Mouse (Mus musculus) adrenal gland, adult 8-10 months (tissue): ENCODE data around the gene Pgr. TPM values are rescaled to one million over a fixed set of nuclear protein-coding genes. Genes with fewer than 3 reads are reported as not detected.

Experiments
- DNase-seq: peaks from one replicate; pipeline ENCODE4 v3.0.0; 2022
- total RNA-seq, 4 experiments: library from RNA; stranded (reverse); gene quantifications; 2 replicates each; pipeline ENCODE4 v1.2.4; 2022

Gene Pgr
- total RNA-seq: 1 to 10 TPM in 1 of 4 experiments, under 1 TPM in 3; 0.31 to 1.0 (median 0.56) TPM

DNA sequence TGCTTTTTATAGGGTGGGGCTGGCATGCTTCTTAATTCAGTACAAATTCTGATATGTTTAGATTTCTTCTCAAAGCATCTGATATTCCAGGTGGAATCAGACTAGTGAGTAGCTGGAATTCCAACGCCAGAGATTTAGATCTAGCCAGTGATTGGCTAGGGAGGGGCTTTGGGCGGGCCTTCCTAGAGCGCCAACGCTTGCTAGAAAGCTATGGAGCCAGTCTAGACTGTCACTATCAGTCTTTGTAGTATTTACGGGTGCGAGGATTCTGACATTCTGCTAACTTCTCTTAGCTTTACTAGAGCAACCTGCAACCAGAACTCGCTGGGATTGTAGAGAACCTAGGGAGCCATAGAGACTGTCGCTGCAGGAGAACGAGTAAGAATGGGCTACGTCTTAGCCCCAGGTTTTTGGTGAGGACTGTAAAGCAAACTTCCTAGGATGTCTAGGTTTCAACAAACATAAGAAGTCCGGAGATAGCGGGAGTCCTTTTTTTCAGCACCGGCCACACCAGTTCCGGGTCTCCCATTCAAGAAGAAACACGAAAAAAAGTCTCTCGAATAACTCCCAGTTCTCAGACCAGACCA is at the start of gene Pgr:
TSS of gene Pgr (plus strand) at position 218 of the 587 bp plus-strand sequence.
- peak; percentile 1 for DNase-seq

GRCm38 (mm10) chr9:8857455-8857854 is 42.2 kb upstream of the Pgr start:
- DNase-seq: no peak

- DNase-seq: no peak
These were observed 31.1 kb upstream of the Pgr start for GRCm38 (mm10) chr9:8868511-8868910.

GRCm38 (mm10) chr9:8895205-8895604 is 4.4 kb upstream of the Pgr start:
- DNase-seq: no peak

DNA sequence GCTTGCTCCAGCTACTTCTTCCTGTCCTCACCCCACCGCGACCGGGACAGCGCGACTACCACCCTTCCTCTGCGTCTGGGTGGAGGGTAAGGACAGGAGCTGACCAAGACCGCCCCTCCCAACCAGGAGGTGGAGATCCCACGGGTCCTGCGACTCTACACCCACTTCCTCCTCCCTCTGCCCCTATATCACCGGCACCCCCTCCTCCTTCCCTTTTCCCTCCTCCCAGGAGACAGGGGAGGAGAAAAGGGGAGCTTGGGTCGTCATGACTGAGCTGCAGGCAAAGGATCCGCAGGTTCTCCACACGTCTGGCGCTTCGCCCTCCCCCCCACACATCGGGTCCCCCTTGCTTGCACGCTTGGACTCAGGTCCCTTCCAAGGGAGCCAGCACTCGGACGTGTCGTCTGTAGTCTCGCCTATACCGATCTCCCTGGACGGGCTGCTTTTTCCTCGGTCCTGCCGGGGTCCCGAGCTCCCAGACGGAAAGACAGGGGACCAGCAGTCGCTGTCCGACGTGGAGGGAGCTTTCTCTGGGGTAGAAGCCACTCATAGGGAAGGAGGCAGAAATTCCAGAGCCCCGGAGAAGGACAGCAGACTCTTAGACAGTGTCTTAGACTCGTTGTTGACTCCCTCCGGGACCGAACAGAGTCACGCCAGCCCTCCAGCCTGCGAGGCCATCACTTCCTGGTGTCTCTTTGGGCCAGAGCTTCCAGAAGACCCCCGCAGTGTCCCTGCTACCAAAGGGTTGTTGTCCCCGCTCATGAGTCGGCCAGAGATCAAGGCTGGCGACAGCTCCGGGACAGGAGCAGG is 775 bp downstream of the Pgr start:
- DNase-seq: peak; percentile 5

- no peak for DNase-seq
These were observed 1.5 kb downstream of the Pgr start for GRCm38 (mm10) chr9:8901013-8901646.

- no peak for DNase-seq
These were observed 2.1 kb downstream of the Pgr start for GRCm38 (mm10) chr9:8901647-8902131.

DNA sequence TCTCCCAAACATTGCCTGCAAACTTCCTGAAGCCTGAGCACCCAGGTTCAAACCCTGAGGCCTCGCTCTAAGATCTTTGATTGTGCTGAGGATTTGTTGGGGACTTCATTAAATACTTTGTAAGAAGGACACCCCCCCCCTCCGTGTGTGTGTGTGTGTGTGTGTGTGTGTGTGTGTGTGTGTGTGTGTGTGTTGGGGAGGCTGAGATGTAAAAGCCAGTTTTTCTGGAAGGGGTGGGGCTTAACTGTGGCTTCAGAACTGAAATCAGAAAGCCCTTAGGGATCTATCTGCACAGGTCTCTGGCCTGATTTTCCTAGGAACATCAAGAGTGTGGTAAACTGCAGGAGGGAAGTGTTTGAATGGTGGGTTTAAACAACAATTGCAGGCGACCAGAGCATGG is 2.6 kb downstream of the Pgr start:
- no peak for DNase-seq

DNA sequence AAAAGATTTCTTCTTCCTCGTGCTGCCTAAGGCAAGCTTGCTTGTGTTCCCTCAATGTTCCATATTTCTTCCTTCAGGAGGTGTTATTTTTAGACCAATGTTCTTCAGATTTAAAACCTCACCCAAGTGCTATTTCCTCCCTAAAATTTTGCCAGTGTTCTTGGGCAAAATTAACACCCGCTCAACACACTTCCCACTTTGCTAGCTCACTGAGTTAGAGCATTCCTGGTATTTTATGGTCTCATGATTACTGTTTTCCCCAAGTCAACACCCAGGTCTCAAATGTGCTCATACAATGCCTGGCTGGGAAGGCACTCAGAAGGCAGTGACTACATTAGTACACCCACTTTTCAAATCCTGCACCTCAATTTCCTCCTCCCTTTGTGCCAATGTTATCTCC is 27.9 kb downstream of the Pgr start:
- DNase-seq: no peak

GRCm38 (mm10) chr9:8937753-8938152 is 38.1 kb downstream of the Pgr start:
- no peak for DNase-seq

- DNase-seq: no peak
These were observed 53.7 kb downstream of the Pgr start for GRCm38 (mm10) chr9:8953306-8953705.

GRCm38 (mm10) chr9:8964512-8965133 is 65.0 kb downstream of the Pgr start:
- DNase-seq: peak; percentile 20

DNA sequence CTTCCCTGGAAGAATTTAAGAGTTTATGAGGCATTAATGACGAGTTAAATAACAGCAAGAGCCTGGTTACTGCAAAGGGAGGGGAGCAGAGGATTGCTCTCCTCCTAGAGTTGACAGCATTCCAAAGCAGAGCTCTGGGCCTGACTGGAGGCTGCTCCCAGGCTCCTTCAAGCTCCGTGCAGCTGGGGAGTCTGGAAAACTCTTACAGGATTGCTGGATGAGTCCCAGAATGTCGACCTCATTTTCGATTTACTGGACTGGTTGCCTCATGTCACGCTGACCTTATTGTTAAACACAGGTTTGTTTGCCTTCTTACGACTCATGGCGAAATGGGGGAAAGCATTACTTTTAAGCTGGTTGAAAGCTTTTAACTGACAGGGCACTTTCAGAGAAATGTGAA is 70.6 kb downstream of the Pgr start:
- no peak for DNase-seq

DNA sequence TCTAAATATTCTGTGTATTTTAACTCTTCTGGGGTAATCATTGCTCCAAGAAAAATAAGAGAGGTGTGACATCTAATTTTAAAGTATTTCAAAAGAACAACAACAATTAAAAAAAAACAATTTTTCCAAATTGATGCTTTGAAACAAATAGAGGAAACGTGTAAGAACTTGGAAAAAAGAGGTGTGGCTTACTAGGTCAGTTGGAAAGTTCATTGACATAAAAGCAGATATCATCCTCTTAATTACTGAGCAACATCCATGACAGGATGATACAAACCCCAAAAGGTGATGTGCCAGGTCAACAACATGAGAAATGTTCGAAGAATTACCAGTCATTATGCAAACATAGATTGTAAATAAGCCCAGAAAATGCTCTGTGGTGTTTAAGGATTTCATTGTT is 71.9 kb downstream of the Pgr start, which contains the start of gene Gm16485:
TSS of gene Gm16485 (plus strand) at position 301 of the 400 bp plus-strand sequence.
- no peak for DNase-seq

- DNase-seq: no peak
These were observed 78.1 kb downstream of the Pgr start for GRCm38 (mm10) chr9:8977775-8978174.

DNA sequence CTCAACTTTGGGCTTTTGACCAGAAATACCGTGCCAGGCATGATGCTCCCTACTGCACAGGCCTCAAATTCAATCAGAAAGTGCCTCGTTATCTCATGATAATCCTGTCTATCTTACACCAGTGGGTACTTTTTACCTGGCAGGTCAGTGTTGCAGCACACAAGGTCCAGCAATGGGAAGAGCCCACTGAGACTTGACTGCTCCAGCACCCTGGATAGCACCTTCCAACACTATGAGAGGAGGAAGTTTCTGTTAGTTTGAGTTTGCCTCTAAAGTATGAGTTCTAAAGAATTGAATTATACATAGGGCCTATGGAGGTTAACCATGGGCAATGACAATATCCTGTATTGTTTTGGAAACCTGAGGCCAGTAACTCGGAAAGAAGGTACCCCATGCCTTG is 82.7 kb downstream of the Pgr start:
- DNase-seq: no peak

DNA sequence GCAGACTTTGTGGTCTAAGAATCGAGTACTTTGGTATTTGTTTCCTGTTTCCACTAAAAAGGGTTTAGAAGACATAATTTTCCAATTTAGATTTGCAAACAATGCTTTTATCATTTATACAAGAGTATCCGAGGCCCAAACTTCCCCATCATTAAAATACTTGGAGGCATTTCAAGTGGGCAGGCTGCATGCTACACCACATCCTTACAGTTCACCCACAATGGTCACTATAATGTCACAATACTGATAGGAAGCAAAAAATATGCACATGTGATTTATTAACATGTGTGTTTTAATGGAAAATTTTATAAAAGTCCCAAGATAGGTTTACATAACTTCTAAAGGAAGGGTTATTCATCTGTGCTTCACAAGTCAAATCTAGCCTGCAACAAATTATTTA is 96.9 kb downstream of the Pgr start:
- DNase-seq: no peak

DNA sequence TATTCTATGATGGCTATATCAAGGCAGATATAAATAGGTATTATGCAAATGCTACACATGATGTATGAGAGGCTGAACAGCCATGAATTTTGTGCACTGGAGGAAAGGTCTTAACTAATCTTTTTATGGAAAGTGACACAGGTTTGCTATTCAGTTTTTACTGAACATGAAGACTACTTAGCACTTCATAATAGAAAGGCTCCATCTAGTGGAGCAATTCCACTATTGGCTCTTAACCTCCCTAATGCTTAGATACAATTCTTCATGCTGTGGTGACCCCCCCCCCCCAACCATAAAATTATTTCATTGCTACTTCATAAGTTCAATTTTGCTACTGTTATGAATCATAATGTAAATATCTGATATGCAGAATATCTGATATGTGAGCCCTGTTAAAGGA is 101.5 kb downstream of the Pgr start:
- no peak for DNase-seq

- no peak for DNase-seq
These were observed 115.5 kb downstream of the Pgr start for GRCm38 (mm10) chr9:9015108-9015507.
